Mouse (Mus musculus) cerebellum, adult 2 months (tissue): Measurements from ENCODE around the gene Mphosph9.
"Not testable (repeated sequence)": the region's sequence is repeated elsewhere in the genome, so short reads cannot be mapped to it uniquely, and the experiment has no call there.

Experiments used
- CTCF ChIP-seq: fragments of 200-500 bp; IDR thresholded peaks from 2 replicates; pipeline ENCODE4 v1.5.1; 2011; ENCODE audit warnings: low read depth, mild to moderate bottlenecking, control low read depth, low read length, moderate library complexity, borderline replicate concordance; ENCODE audit not compliant: insufficient read depth
- POLR2A ChIP-seq: fragments of 200-500 bp; IDR thresholded peaks from 2 replicates; pipeline ENCODE4 v1.6.1; 2011; ENCODE audit warnings: low read length, control low read depth, borderline replicate concordance; ENCODE audit not compliant: insufficient read depth

DNA sequence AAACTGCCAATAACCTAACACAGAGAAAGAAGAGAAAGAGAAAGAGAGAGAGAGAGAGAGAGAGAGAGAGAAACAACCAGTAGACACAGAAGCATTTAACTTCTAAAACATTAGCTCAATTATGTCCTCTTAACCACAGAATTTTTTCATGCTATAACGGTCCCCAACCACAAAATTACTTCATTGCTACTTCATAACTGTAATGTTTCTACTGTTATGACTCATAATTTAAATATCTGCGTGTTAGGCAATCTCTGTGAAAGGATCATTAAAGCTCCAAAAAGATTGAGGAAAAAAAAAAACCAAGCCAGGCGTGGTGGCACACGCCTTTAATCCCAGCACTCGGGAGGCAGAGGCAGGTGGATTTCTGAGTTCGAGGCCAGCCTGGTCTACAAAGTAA, 24.9 kb downstream of the Mphosph9 start:
- not testable (repeated sequence) for TF ChIP-seq CTCF, POLR2A
